Mouse (Mus musculus): Measurements from ENCODE around the gene Prr7. TPM values are rescaled to one million over a fixed set of nuclear protein-coding genes. Genes with fewer than 3 reads are reported as not detected.

Prr7 gene
- polyA plus RNA-seq, 1 experiment from 2014 or later = 1.6 TPM

DNA sequence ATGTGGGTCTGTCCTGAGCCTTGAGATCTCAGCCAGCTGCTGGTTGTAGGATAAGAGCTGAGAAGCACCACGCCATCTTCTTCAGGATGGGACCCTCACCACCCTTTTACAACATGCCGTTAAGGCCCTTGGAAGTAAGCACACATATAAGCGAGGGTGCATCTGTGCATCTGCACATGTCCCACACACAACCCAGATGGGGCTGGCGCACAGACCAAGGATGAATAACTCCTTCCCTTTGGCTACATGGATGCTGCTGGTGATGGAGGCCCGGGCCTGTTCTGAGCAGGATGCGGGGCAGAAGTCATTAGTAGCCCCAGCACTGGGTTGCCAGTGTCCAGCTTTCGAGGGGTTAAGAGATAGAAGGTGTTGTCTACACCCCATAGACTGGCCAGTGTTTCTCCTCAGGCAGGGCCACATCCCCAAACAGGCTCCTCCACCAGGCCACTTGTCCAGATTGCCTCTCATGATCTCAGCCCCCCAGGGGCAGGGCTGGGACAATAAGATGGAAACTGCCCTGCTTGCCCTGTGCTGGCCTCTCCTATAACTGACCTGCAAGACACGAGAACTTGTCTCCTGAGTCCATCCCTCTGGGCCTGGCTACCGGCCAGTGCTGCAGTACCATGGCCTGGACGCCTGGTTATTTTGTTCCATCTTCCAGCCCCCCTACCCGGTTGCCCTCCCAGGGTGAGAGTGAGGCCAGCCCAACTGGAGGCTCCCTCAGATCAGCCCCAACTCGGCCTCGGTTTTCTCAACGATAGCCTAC lies 22.1 kb downstream of the Prr7 start:
- ATAC-seq (ENCODE audit: insufficient number of reproducible peaks, low FRiP score, low TSS enrichment, low read depth) (0 out of 2 replicates have a peak, but pooled peaks have one; percentile 5), DNase-seq (ENCODE audit: low spot score) (peak; percentile 43)
- Histone ChIP-seq H3K4me3 (ENCODE audit: low read depth, low read length) (peak overlapping the region; percentile 100), H3K27me3 (ENCODE audit: control insufficient read depth, insufficient read depth, low read length) (no peaks in the 10 kb centered on the region), H3K4me1 (ENCODE audit: control insufficient read depth, insufficient read depth, low read length) (peaks cover 37% of the 10 kb centered on the region), H3K9me3 (ENCODE audit: control insufficient read depth, low read length) (no peaks in the 10 kb centered on the region), H3K4me2 (ENCODE audit: low read depth, severe bottlenecking) (peak overlapping the region; percentile 98), H3K9ac (ENCODE audit: low read length) (peak overlapping the region; percentile 100), H3K27ac (replicated peaks; ENCODE audit: low read depth, low read length) (no peak overlapping the region), H3K36me3 (ENCODE audit: control insufficient read depth, insufficient read depth, low read length) (peaks cover 14% of the 10 kb centered on the region; the same call in 1 of the 2 replicates)
- 40% methylated on average over 14 of the region's 14 CpGs for WGBS

DNA sequence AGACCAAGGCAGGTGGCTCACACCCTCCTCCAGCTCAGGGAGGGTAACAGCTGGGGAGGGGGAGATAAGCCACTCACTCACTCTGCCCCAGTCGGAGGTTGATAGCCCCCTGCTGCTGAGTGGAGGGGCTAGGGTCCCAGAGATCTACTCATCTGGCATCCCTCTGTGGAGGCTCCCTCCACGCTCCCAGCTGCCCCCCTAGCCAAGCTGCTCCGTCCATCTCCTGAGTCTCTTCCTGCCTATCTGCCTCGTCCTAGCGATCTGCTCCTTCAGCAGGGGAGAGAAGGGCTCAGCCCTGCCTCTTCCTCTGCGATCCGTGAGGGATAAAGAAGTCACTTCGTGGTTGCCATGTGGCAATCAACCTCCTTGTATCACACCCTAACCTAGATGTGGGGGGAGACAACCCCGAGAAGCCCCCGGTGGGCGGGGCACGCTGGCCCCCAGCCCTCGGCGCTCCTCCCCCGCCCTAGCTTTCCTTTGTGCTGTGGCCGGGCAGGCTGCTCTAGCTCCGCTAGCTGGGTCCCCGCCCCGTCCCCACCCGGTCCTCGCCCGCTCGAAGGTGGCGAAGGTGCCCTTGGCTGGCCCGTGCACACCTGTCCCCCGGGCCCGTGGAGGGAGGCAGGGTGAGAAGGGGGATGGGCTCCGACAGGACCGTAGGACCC lies 23.0 kb downstream of the Prr7 start:
- Histone ChIP-seq H3K4me1 (ENCODE audit: control insufficient read depth, insufficient read depth, low read length) (peaks cover 37% of the 10 kb centered on the region), H3K27me3 (ENCODE audit: control insufficient read depth, insufficient read depth, low read length) (no peaks in the 10 kb centered on the region), H3K4me2 (ENCODE audit: low read depth, severe bottlenecking) (peak overlapping the region; percentile 98), H3K36me3 (ENCODE audit: control insufficient read depth, insufficient read depth, low read length) (peaks cover 10% of the 10 kb centered on the region; the same call in 1 of the 2 replicates), H3K27ac (replicated peaks; ENCODE audit: low read depth, low read length) (peak overlapping the region; percentile 89), H3K9ac (ENCODE audit: low read length) (peak overlapping the region; percentile 100), H3K4me3 (ENCODE audit: low read depth, low read length) (peak overlapping the region; percentile 100), H3K9me3 (ENCODE audit: control insufficient read depth, low read length) (no peaks in the 10 kb centered on the region)
- peak; percentile 74 for DNase-seq (ENCODE audit: low spot score)
- under 1% methylated on average over 29 of the region's 29 CpGs for WGBS
- ATAC-seq (ENCODE audit: insufficient number of reproducible peaks, low FRiP score, low TSS enrichment, low read depth) = peak; percentile 55

DNA sequence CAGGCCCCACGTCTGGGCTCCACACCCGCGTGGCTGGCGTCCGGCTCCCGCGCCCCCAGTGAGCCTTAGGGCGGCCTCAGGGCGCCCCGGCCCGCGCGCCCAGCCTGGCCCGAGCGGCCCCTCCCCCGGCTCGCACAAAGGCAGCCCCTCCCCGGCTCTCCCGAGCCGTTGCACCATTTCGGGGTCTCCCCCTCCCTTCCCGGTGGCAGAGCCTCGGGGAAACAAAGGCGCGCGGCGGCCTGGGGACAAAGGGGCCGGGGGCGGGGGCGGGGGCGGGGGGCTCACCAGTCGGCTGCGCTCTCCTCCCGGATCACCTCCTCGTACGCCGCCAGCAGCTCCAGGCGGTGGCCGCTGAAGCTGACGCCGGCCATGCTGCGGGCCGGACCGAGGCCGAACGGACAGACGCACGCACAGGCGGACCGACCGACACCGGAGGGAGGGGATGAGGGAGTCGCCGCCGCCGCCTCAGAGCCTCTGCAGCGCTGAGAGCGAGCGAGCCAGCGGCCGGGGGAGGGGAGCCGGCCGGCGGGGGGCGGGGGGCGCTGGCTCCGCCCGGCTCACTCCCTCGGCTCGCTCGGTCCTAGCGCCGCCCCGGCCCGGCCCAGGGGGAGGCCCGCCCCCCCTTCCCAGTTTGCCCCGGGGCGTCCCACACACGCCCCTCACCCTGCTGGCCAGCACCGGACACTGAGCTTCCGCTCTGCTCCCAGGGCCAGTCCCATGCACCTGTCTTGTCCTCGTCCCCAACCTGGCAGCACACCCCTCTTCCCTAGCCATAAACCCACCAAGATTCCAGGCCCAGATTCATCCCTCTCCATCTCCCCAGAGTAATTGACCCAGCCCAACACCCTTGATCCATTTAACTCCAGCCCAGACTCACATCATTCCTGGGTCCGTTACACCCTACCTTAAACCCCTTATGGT lies 23.8 kb downstream of the Prr7 start, which contains the start of gene Dbn1:
Gene Dbn1 (minus strand): TSS at position 534 of the 921 bp plus-strand sequence.
- DNase-seq (ENCODE audit: low spot score) (peak; percentile 85), ATAC-seq (ENCODE audit: insufficient number of reproducible peaks, low FRiP score, low TSS enrichment, low read depth) (peak; percentile 79)
- H3K4me1 ChIP-seq (ENCODE audit: control insufficient read depth, insufficient read depth, low read length) = peaks cover 37% of the 10 kb centered on the region

DNA sequence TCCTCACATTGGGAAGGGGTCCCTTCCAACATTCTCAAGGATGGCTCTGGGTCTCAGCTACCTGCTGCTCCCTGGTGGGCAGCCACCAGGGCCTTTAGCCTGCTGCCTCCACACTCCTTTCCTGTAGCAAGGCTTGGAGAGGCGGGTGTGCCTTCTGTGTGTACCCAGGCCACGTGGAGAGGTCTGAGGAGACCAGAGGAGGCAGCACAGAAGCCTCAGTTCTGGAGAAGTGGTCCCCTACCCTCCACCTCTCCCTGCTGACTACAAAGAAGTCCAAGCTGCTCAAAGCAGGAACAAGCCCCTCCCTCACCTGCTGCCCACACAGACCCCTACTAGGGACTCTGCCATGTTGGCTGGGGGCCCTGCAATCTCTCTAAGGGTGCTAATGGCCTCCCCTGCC lies 30.2 kb downstream of the Prr7 start:
- no peaks in the 10 kb centered on the region for H3K9me3 ChIP-seq (ENCODE audit: control insufficient read depth, low read length)
- H3K9ac ChIP-seq (ENCODE audit: low read length) = no peak overlapping the region
- 27% methylated on average over 2 of the region's 2 CpGs for WGBS
- DNase-seq (ENCODE audit: low spot score) (no peak), ATAC-seq (ENCODE audit: insufficient number of reproducible peaks, low FRiP score, low TSS enrichment, low read depth) (no peak)
- no peak overlapping the region for H3K4me3 ChIP-seq (ENCODE audit: low read depth, low read length)
- peaks cover 8% of the 10 kb centered on the region for H3K4me1 ChIP-seq (ENCODE audit: control insufficient read depth, insufficient read depth, low read length)
- no peak overlapping the region for H3K27ac ChIP-seq (replicated peaks; ENCODE audit: low read depth, low read length)
- H3K4me2 ChIP-seq (ENCODE audit: low read depth, severe bottlenecking) = no peak overlapping the region
- no peaks in the 10 kb centered on the region for H3K27me3 ChIP-seq (ENCODE audit: control insufficient read depth, insufficient read depth, low read length)
- H3K36me3 ChIP-seq (ENCODE audit: control insufficient read depth, insufficient read depth, low read length) = peaks cover 3% of the 10 kb centered on the region; the same call in 1 of the 2 replicates

More for the DNA sequence above, 23.8 kb downstream of the Prr7 start, which contains the start of gene Dbn1:
- H3K27ac ChIP-seq (replicated peaks; ENCODE audit: low read depth, low read length) = peak within 1 kb of the TSS; percentile 89
- peak within 1 kb of the TSS; percentile 98 for H3K4me2 ChIP-seq (ENCODE audit: low read depth, severe bottlenecking)
- no peaks in the 10 kb centered on the region for H3K9me3 ChIP-seq (ENCODE audit: control insufficient read depth, low read length)
- H3K9ac ChIP-seq (ENCODE audit: low read length) = peak within 1 kb of the TSS; percentile 100
- no peaks in the 10 kb centered on the region for H3K27me3 ChIP-seq (ENCODE audit: control insufficient read depth, insufficient read depth, low read length)
- peaks cover 2% of the 10 kb centered on the region; the same call in 1 of the 2 replicates for H3K36me3 ChIP-seq (ENCODE audit: control insufficient read depth, insufficient read depth, low read length)
- 1% methylated on average over 41 of the region's 83 CpGs for WGBS
- H3K4me3 ChIP-seq (ENCODE audit: low read depth, low read length) = peak within 1 kb of the TSS; percentile 100

DNA sequence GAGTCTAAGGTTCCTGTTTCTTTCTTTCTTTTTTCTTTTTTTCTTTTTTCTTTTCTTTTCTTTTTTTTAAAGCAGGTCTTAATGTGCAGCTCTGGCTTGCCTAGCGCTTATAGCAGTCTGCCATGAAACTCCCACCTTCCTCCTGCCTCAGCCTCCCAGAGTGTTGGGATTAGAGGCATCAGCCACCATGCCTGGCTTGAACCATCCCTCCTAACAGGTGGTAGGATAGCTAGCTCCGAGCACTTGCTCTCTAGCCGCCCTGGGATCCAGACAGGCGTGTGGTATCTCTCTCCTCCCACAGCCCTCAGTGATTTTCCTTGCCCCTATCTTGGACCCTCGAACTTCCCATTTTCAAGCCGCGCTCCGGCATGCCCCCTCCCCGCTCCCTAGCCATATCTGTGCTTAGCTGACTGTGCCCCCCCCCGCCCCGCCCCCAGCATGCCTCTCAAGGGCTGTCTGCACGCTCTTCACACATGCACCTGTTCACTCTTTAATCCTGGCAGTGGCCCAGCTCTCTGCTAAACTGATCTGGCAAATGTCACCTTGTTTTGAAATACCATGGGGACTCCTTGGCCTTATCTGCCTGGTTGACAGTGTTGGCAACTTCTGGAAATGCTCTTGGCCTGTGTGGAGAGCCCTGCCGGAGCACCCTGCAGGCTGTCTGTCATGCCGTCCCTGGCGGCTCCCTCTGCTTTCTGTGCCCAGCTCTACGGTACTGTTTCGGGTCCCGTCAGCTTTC lies 31.0 kb downstream of the Prr7 start:
- WGBS = 26% methylated on average over 18 of the region's 18 CpGs
- Histone ChIP-seq H3K27ac (replicated peaks; ENCODE audit: low read depth, low read length) (no peak overlapping the region), H3K9ac (ENCODE audit: low read length) (no peak overlapping the region), H3K9me3 (ENCODE audit: control insufficient read depth, low read length) (no peaks in the 10 kb centered on the region), H3K4me2 (ENCODE audit: low read depth, severe bottlenecking) (no peak overlapping the region), H3K27me3 (ENCODE audit: control insufficient read depth, insufficient read depth, low read length) (no peaks in the 10 kb centered on the region), H3K4me1 (ENCODE audit: control insufficient read depth, insufficient read depth, low read length) (peaks cover 8% of the 10 kb centered on the region), H3K36me3 (ENCODE audit: control insufficient read depth, insufficient read depth, low read length) (peaks cover 3% of the 10 kb centered on the region; the same call in 1 of the 2 replicates), H3K4me3 (ENCODE audit: low read depth, low read length) (no peak overlapping the region)
- ATAC-seq (ENCODE audit: insufficient number of reproducible peaks, low FRiP score, low TSS enrichment, low read depth) = no peak
- DNase-seq (ENCODE audit: low spot score) = no peak

DNA sequence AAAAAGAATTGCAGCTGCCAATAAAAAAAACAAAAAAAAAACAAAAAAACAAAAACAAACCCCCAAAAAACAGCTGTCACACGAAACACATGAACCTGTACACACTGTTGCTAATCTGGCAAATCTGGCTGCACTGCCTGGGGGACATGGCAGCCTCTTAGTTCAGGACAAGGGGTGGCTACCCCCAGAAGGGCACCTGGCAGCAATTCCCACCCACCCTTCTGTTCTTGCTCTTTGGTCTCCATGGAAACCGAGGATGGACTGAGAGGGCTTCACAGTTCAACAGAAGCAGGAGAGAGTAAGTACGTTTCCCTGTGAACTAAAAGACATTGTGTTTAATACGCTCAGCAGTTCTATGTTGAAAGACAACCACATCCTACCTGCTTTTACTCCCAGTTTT lies 31.6 kb downstream of the Prr7 start:
- Histone ChIP-seq H3K27ac (replicated peaks; ENCODE audit: low read depth, low read length) (no peak overlapping the region), H3K9ac (ENCODE audit: low read length) (no peak overlapping the region), H3K27me3 (ENCODE audit: control insufficient read depth, insufficient read depth, low read length) (no peaks in the 10 kb centered on the region), H3K4me3 (ENCODE audit: low read depth, low read length) (no peak overlapping the region), H3K4me2 (ENCODE audit: low read depth, severe bottlenecking) (no peak overlapping the region), H3K9me3 (ENCODE audit: control insufficient read depth, low read length) (no peaks in the 10 kb centered on the region), H3K4me1 (ENCODE audit: control insufficient read depth, insufficient read depth, low read length) (peaks cover 8% of the 10 kb centered on the region), H3K36me3 (ENCODE audit: control insufficient read depth, insufficient read depth, low read length) (peaks cover 3% of the 10 kb centered on the region; the same call in 1 of the 2 replicates)
- 39% methylated on average over 4 of the region's 4 CpGs for WGBS
- ATAC-seq (ENCODE audit: insufficient number of reproducible peaks, low FRiP score, low TSS enrichment, low read depth) (no peak), DNase-seq (ENCODE audit: low spot score) (no peak)

DNA sequence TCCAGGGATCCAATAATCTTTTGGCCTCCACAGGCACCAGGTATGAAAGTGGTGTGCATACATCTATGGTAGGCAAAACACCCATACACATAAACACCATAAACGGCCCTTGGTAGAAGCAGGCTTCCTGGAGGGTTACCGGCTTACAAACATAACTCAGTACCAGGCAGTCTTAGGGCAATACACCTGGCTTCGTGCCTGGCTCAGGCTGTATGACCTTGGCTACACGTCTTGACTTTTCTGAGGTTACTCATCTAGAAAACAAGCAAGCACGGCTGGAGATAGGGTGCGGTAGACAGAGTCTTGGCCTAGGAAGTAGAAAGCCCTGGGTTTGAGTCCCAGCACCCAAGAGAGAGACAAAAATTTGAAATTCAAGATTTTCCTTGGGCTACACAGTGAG lies 32.6 kb downstream of the Prr7 start:
- no peak for DNase-seq (ENCODE audit: low spot score)
- H3K4me3 ChIP-seq (ENCODE audit: low read depth, low read length) = no peak overlapping the region
- ATAC-seq (ENCODE audit: insufficient number of reproducible peaks, low FRiP score, low TSS enrichment, low read depth) = no peak
- no peak overlapping the region for H3K9ac ChIP-seq (ENCODE audit: low read length)
- H3K27me3 ChIP-seq (ENCODE audit: control insufficient read depth, insufficient read depth, low read length) = no peaks in the 10 kb centered on the region
- H3K4me1 ChIP-seq (ENCODE audit: control insufficient read depth, insufficient read depth, low read length) = peaks cover 8% of the 10 kb centered on the region
- no peak overlapping the region for H3K27ac ChIP-seq (replicated peaks; ENCODE audit: low read depth, low read length)
- 90% methylated on average over 6 of the region's 6 CpGs for WGBS
- no peaks in the 10 kb centered on the region for H3K9me3 ChIP-seq (ENCODE audit: control insufficient read depth, low read length)
- H3K4me2 ChIP-seq (ENCODE audit: low read depth, severe bottlenecking) = no peak overlapping the region
- H3K36me3 ChIP-seq (ENCODE audit: control insufficient read depth, insufficient read depth, low read length) = peaks cover 3% of the 10 kb centered on the region; the same call in 1 of the 2 replicates

Data from limb, embryonic 11.5 days (tissue).